Mouse (Mus musculus): Measurements from ENCODE around the gene Grin2c.

DNA sequence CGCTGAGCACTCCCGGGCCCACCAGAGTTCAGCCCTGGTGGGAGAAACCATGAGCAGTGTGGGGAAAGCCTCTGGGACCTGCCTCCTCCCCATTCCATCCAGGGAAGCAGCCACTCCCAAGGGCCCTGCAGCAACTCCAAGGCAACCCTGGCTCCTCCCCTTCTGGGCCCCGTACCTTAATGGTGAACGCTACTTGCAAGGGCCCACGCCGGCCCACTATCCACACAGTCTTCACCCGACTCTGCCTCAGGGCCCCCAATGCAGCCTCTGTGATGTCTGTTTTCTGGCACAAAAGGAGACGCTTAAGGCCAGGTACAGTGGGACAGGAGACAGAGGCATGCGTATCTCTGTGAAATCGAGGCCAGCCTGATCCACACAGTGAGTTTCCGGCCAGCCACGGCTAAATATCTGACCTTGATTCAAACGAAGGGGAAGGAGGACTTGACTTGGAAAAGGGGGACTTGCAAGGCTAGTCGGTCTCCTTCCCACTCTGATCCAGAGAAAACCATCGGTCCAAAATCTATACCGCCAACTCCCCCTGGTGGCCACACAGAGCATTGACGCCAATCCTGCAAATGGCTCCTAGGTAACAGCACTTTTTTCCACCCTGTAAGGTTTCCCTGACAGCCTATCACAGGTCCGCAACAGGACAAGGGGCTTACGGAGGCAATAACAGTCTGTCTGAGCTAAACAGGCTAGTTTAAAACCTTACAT, 3.3 kb upstream of the Grin2c start:
- TF ChIP-seq CTCF (IDR thresholded peaks at IDR 0.05; ENCODE audit: low read depth, low read length) (peak; percentile 92), EP300 (IDR thresholded peaks at IDR 0.05; ENCODE audit: insufficient read depth, low read depth, low read length) (no peak)

All from ES-Bruce4 (cell line).